Mouse (Mus musculus) adrenal gland, postnatal 10 days (tissue): ENCODE measurements around the gene Cabin1. TPM values are rescaled to one million over a fixed set of nuclear protein-coding genes. Genes with fewer than 3 reads are reported as not detected.

Experiments
- DNase-seq: peaks from one replicate; pipeline ENCODE4 v3.0.0; 2021; ENCODE audit warnings: mixed read lengths
- total RNA-seq, 2 experiments: library from RNA; stranded (reverse); gene quantifications; 2 replicates each; pipeline ENCODE4 v1.2.3; 2021

Cabin1 gene
- total RNA-seq, 2 experiments from 2014 or later: 27.1 to 39.2 TPM

DNA sequence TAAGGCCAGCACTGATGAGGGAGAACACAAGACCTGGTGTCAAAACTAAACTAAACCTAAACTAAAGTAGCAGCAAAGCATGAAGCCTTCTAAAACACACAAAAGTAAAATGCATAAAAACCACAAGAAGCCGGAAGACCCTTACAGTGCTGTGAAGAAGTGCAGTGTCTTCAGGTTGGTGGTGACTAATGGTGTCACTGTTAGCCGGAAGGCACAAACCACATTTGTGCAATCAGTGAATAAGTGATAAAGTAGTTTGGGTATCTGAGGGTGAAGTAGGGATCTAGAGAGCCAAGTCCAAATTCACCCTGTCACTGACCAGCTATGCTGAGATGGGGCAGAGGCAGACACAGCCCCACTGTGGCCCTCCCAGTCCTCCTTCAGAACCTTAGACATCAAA is 61.6 kb downstream of the Cabin1 start:
- no peak for DNase-seq

DNA sequence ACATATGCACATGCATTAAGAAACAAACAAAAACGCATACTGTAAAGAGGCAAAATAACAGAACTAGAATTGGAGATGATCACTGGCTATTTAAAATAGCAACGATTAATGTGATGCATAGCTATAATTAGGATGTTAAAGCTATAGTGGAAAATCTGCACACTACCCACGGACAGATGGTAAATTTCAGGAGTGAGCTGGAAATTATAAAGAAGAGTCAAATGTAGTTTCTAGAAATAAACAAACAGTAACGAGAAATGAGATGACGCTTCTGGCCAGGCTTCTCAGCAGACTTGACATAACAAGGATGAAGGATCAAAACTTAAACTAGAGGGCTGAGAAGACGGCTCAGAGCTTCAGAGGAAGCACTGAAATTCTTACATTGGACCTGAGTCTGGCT is 62.9 kb downstream of the Cabin1 start:
- DNase-seq: no peak

DNA sequence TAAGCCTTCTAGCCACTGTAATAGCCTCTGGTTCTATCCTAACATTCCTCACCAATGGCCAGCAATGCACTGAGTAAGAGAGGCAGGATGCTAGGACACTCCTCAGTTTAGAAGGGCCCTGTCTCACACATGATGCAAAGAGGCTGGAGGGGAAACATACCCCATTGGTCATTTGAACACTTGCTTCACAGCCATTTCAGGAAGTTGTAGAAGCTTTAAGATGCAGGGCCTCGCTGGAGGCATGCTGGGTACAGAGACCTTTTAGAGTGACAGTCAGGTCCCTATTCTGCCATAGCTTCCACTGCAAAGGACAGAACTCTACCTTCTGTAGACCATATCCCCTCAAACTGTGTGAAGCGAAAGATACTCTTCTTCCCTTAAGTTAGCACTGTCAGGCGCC is 66.4 kb downstream of the Cabin1 start:
- DNase-seq: no peak

DNA sequence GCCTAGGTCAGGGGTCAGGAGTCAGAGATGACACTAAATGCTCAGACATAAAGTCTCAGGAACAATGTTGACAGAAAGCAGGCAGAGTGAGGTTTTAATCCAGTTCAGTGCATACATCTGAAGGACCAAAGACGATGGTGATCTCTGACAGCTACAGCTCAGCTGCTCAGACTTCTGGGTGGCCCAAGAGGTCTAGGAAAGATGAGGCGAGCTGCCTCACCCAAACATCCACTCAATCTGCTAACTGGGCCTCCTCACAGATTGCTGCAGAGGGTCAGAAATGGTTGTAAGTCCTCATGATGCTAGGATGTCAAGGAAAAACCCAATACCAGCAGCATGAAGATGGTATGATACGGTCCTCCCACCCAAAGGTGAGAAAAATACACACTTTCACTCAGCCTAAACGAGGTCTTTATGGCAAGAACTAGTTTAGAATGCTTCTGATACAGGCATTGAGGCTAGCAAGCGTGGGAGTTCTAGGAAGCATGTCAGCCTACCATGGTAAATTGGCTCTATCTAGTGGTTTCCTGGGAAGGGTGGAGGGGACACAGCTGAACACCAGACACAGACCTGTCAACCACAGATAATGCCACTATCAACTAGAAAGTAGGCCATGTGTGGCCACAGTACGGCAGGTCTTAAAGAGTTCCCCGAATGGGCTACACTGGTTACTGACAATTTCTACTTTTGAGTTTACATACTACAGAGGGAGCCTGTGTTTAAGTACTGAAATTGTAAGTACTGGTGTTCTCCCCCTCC is 67.4 kb downstream of the Cabin1 start:
- DNase-seq: no peak

DNA sequence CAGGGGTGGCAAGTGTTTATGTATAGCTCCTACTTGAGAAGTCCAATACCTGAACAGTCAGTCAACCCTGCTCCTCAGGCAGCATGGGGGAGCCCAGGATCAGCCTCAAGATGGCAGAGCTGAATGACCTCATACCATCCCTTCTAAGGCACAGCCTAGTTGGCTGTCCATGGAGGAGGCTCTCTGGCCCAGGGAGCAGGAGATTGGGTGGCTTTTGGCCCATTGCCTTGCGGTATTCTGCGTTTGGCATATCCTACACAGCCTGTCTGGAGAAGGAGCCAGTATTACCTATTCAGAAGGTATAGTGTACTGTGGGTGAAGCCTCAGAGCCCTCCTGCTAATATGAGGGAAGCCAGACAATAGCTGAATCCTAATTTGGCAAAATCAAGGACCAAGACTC is 68.6 kb downstream of the Cabin1 start:
- no peak for DNase-seq

DNA sequence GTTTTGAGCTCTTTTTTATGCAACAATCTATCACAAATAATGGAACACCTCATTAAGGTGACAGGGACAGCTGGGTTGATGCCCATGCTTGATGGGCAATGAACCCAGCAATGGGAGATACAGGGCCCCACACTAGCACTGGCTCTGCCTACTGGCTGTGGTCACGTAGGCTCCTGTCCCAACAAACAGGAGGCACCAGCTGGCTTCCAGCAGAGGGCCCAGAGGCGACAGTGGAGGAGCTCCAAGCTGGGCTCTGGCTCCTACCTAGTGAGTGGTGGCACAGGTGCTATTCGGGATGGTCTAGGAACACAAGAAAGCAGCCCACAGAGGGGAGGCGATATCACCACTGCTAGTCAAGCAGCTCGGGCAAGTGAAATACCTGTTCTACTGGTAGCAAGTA is 69.1 kb downstream of the Cabin1 start:
- no peak for DNase-seq

DNA sequence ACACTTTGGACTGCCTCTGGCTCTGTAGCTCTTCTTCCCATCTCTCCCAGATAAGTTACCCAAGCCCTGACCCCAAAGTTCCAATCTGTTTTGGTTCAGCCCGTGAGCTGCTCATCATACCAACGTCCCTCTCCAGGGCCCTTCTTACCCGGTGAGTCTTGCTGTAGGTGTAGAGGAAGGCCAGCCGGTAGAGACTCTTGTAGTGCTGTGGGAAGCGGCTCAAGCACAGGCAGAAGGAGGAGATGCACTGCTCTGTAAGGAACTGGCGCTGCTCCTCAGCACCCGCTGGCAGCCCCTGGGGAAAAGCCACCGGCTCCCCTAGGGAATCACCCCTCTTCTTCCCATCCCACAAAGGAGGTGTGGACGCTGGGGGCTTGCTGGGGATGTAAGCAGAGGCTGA is 69.6 kb downstream of the Cabin1 start:
- DNase-seq: no peak

DNA sequence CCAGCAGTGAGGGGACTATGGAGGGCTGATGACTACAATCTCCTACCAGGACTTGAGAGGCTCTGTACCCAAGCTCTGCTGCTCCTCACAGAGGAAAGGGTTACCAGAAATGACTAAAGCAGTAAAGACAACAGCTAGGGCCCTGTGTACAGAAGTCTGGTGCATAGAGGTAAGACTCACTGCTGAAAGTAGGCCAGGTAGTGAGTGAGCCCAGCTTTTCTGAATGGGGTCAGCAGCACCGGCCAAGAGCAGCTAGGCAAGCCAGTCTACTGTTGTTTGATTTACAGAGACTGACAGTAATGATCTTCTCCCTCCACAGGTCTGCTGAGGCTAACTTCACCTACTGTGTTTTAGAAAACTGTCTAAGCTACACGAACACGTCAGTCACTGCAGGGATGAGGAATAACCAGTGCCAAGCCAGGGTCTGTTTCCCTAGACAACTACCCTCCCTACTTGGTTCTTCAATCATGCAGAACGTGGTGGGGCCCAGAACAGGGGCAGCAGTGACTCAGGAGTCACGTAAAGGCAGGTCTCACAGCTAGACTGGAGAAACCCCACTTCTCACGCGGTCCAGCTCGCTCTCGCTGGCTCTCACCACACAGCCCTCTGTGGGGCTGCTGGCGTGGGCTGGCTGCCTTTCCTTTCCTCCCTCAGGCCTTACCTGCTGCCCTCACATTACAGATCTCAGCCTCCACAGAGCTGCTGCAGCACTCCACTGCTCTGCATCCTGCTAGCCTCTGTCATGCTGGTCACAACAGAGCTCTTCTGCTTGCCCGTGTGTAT is 70.5 kb downstream of the Cabin1 start:
- no peak for DNase-seq

DNA sequence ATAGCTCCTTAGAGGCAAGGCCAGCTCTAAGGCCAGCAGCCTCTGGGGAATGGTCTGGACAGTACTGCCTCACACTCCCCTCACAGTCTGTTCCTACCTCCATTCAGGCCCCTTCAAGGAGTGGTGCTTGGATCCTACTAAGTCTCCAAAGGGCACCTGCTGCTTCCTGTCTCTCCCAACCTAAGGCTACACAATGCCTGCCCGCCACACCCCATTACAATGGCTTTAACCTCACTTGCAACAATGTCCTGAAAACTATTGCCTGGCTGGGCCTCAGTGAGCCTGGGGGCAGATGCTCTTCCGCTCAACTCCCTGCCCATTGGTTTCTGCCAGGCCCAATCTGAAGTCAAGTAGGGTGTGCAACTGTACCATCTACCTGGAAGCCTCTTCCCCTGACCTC is 75.5 kb downstream of the Cabin1 start:
- DNase-seq: no peak

DNA sequence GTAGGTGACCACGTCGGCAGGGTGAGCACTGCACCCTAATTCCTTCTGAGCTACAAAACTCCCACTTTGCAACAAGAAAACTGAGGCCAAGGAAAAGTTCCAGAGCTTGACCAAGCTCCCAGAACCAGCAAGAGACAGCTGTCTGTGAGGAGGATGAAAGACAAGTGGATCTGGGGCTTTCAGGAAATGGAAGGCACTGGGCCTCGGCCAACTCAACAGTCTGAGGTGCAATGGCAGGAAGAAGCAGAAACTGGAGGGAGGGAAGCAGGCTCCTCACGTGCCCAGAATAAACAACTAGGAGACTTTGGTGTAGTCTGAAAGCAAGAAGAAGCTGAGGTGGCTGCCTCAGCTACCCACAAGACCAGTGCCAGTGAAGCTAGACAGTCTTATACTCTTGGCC is 77.4 kb downstream of the Cabin1 start:
- no peak for DNase-seq

DNA sequence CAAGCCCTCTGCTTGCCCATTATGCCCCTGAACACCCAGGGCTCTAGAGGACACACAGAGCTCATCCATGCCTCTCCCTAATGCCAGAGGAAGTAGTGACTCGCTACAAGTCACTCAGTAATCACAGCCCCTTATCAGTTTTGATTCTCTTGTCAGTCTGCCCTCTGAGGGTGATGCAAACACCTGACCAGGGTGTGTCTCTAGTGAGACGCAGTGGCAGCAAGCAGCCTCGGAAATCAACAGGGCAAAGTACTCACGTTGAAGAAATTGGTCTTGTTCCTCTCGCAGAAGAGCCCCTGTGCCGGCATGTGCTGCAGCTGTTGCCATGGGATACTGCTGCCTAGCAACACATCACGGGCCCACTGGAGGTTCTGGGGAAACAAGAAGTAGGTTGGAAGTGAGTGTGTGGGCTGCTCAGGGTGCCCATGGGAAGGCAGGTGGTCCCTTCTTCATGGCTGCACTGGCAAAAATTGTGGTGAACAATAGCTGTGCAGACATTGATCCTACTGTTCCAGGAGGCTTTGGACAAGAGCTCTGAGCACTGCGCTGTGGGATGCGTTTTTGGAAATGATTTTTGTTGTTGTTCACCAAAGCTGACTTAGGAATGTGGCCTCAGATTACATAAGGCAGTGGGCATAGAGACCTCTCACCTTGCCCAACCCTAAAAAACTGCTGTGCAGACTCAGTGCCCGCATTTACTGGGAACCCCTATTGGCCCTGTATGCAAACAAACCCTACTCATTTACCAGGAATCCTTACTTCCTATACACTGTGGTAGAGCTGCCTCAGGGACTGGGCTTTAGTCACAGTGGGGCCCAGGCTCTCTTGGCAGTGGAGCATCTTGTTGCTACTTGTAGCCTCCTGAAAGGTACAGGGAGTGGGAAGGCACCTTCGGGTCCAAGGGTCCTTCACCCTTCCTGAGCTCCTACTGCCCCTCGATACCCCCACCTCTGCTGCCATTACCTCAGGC is 79.8 kb downstream of the Cabin1 start:
- DNase-seq: no peak

DNA sequence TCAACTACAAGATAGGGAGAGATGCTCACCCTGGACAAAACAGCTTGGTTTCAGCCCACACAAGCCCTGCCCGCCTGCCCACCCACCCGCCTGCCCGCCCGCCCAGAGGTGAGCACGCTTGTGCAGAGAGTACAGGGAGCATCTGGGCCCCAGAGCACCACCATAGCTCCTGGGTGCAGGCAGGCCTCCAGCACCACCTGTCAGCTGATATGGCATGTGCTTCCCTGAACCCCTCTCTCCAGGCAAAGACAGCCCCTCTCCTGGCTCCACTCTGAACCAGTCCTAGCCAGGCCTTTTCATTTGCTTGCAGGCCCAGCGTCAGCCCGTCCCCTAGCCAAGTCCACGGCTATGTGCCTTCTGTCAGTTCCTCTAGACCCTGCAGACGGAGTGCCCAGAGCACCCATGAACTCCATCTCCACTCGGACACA is 83.6 kb downstream of the Cabin1 start:
- DNase-seq: no peak

DNA sequence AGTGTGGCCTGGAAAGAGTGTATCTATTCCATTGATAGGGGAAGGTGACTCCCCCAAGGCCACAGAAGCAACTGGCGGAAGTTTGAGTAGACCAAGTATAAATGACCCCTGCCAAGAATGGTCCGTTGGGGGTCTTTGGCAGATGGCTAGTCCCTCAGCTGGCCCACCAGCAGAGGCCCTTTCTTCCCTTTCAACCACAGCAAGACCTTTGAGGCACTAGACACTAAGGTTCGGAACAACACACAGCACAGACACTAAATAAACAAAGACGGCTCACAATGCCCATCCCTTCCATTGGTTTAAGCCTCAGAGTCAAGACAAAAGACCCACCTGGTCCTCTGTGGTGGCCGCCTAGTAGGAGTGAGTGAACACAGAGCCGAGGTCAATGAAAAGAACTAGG is 84.9 kb downstream of the Cabin1 start:
- DNase-seq: no peak

DNA sequence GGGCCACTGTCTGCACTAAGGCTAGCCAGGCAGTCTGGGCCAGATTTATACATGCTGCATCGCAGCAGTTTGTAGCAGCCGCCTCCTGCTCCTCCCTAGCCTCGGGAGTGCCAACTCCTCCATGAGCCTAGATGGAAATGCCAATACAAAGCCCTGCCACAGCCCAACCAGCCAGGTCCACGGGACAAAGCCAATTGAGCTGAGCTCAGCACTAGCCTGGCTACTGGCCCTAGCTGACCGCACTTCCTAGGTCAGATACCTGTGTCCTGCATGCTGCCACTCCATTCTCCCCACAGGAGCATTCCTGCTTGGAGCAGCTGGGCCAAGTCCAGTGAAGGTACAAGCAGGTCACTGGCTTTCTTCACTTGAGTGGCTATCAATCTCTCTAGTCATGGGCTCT is 86.2 kb downstream of the Cabin1 start:
- peak; percentile 29 for DNase-seq

DNA sequence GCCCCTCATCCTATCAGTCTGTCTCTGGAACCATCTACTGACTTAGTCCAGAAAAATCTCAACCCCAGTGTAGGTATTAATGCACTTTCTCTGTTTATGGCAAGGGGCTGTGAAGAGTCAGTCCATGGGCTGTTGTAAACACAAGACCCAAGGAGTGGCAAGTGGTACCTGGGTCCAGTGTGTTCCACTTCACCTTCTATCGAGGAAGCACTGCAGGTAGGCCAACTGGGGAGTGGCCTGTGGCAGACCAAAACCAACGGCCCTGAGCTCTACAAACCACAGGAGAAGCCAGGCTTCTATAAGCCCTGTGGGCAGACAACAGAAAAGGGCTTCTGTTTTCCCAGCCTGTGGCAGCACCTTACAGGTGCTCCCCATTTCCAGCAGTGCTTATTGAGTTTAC is 86.6 kb downstream of the Cabin1 start:
- DNase-seq: no peak

DNA sequence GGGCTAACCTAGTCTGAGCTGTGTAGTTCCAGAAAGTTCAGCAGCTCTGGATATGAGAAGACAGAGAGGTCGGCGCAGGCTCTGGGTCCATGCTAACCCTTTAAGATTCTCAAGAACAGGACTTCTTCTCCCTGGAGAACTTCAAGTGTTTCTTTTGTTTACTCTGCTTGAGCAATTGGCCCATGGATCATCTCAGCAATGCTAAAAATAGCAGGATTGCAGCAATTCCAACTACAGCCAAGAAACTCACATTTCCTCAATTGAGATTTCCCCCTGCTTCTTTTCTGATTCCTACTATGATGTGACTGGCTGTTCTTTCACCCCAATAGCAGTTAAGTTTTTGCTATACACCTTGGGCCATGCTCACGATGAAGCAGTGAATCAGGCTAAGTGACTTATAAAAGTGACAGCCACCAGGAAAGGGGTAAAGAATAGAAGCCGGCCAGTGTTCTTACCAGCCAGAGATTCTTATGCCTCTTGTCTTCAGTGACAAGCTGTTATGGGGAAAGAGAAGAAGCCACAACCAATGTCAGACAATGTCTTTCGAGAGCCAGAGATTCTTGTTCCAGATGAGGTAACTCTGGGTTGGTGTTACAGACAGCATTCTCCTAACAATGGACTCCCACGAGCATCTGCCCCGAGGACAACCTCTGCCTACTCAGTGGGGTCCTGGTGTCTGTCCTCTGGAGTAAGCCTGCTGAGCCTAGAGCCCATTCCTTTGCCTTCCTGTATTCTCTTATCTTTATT is 87.1 kb downstream of the Cabin1 start:
- no peak for DNase-seq

DNA sequence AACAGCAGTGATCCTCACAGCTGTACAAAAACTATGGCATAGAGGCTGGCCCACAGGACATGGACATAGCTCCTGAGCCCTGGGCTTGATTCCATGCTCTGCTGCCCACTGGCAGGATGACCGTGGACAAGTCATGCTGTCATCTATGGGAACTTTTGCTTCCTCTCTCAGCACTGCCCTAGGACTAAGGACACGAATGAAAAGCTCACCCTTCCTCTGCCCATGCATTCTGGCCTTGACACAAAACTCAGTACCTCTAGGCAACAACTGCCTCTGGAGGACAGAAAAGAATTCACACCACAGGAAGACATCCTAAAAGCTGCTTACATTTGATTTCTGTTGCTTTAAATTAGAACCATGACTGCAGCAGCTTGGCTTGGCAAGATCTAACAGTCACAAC is 87.9 kb downstream of the Cabin1 start:
- DNase-seq: no peak

DNA sequence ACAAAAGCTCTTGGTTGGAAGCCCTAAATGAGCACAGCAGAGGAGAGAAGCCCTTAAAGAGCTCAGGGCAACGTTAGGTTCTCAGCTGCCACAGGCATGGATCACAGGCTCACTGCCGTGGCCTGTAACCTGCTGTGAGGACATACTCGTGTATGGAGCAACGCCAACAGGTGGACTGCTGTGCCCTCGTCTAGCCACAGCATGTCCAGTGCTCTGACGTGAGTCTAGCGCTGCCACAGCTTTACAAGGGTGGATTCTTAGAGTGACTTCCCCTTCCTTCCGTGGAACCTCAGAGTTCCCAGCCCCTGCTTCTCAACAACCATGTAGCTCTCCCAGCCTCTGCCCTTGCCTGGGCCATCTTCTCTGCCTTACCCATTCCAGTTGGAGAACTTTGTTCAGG is 88.5 kb downstream of the Cabin1 start:
- no peak for DNase-seq

DNA sequence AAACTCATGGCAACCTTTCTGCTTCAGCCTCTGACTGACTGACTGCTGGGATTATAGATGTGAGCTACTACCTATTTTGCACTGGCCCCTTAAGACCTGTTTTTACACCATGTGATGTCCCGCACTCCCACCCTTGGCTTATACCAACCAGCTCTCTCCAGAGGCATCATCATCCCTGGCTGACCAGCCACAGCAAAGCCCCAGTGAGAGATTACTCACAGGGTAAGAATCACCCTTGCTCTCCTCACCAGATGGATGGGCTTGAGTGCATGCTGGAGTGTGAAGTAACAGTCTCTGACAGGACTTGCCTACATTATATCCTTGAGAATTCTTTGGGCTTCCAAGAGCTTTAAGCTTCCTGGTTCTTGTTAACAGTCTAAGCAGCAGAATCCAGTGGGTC is 94.2 kb downstream of the Cabin1 start:
- DNase-seq: no peak

DNA sequence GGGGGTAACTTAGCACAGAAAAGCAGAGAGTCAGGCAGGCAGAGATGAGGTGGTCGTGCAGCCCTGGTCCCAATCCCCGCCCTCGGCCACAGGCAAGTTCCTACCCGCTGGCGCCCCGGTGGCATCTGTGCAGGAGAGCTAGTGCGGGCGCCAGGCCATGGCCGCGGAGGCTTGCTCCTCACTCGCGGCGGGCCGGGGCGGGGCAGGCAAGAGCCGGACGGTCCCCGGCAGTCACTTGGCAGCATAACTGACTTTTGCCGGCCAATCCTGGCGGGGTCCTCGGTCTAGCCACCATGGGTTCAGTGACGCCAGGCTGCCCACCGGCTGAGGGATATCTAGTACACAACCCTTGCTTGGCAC is 96.2 kb downstream of the Cabin1 start:
- peak; percentile 86 for DNase-seq

DNA sequence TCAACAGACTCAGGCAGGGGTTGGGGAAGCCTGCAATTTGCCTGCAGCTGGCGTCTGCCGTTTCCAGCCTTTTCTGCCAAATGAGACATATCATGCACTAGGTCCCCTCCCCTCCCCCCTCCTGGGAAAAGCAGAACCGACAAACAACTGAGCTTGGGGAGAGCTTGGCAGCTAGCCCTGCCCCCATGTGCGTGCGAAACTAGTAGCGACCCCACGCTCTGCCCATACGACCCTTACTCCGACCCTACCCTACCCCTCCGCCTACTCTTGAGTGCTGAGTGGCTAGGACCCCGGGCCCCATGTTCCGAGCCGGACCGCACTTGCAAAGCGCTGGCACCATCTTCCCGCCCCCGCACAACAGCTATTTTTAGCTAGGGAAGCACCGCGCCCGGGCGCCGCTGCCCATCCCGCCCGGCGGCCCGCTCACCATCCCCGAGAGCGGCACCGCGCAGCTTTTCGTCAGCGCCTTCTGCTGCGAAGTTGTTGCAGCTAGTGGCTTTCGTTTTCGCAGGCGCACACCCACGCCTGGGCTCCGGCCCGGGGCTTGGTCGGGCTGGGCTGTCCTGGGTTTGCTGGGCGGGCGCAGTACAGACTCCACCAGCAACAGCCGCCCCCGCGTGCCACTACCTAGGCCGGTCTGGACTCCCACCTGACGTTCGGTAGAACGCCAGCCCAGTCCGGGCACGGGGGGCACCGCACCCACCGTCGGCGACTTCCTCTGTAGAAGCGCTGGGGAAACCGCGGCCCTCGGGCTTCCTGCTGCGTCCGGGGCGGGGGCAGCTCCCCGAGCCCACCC is 96.8 kb downstream of the Cabin1 start:
- DNase-seq: peak; percentile 80
